ENCODE assay signal across 18 mouse cellular contexts in the genomic region with DNA sequence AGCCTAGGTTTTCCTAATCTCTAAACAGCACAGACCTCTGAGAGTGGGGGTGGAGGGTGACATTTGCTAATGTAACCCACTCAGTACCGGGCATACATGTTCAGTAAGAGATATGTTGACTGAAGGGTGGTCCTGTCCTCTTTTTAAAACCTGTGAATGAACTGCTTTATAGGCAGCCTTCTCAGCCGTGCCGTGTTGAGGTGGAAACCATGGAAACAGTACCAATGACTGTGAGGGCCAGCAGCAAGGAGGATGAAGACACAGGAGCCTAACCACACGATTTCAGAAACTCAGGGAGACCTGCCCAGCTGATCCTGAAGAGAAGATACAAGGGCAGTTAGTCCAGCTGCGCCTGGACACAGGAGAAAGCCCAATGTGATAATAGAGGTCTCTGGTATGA.
"Had no signal": no experiment of that assay in that cellular context is flagged by ENCODE, and none has a peak within 500 bp of the region (broad histone marks: within the 10 kb centered on the region; RNA-seq: fewer than 3 reads in every experiment).

No protein-coding gene starts in this region.

- H3K27me3 ChIP-seq: kidney, embryonic 15.5 days; liver, embryonic 13.5 days; midbrain, embryonic 12.5 days; midbrain, embryonic 15.5 days; neural tube, embryonic 15.5 days; stomach, embryonic 15.5 days had no signal

- ATAC-seq: midbrain, embryonic 15.5 days had no signal

- H3K4me2 ChIP-seq: kidney, embryonic 15.5 days; liver, embryonic 13.5 days; midbrain, embryonic 12.5 days; midbrain, embryonic 15.5 days; neural tube, embryonic 15.5 days; stomach, embryonic 15.5 days had no signal

- H3K9me3 ChIP-seq: kidney, embryonic 15.5 days; liver, embryonic 13.5 days; midbrain, embryonic 12.5 days; midbrain, embryonic 15.5 days; neural tube, embryonic 15.5 days; stomach, embryonic 15.5 days had no signal

- DNase-seq: kidney, adult 8-10 months; kidney, postnatal 10 days; kidney, postnatal 36 days; layer of hippocampus, postnatal 36 days; liver, embryonic 13.5 days; lung, adult 2 months; lung, postnatal 14 days; lung, postnatal 4 days; right cerebral cortex, adult 18-20 months; spleen, adult 18-20 months; thymus, postnatal 25 days had no signal

- H3K4me1 ChIP-seq: kidney, embryonic 15.5 days; liver, embryonic 13.5 days; midbrain, embryonic 12.5 days; midbrain, embryonic 15.5 days; neural tube, embryonic 15.5 days; stomach, embryonic 15.5 days had no signal

- H3K36me3 ChIP-seq: kidney, embryonic 15.5 days; liver, embryonic 13.5 days; midbrain, embryonic 12.5 days; midbrain, embryonic 15.5 days; stomach, embryonic 15.5 days had no signal

- H3K9ac ChIP-seq: kidney, embryonic 15.5 days; liver, embryonic 13.5 days; midbrain, embryonic 12.5 days; midbrain, embryonic 15.5 days; neural tube, embryonic 15.5 days; stomach, embryonic 15.5 days had no signal

- H3K27ac ChIP-seq: kidney, embryonic 15.5 days; left cerebral cortex, adult 2 months; liver, embryonic 13.5 days; midbrain, embryonic 12.5 days; midbrain, embryonic 15.5 days; neural tube, embryonic 15.5 days; stomach, embryonic 15.5 days had no signal

- H3K4me3 ChIP-seq: kidney, embryonic 15.5 days; left cerebral cortex, adult 2 months; liver, embryonic 13.5 days; midbrain, embryonic 12.5 days; midbrain, embryonic 15.5 days; myocyte; neural tube, embryonic 15.5 days; stomach, embryonic 15.5 days had no signal
